Mouse (Mus musculus) layer of hippocampus, postnatal 25 days (tissue): ENCODE data around the gene Ogfod1. TPM values are rescaled to one million over a fixed set of nuclear protein-coding genes. Genes with fewer than 3 reads are reported as not detected.

Experiments
- total RNA-seq, 2 experiments: library from RNA; stranded (reverse); gene quantifications; 2 replicates each; pipeline ENCODE4 v1.2.3; 2021

Gene Ogfod1
- total RNA-seq, 2 experiments from 2014 or later, result 86.5 to 98.2 TPM

Other genes starting within 250 kb of the Ogfod1 start
- 100 to 1,000 TPM; 666 to 729 TPM for gene Gnao1, start 227.2 kb upstream of the Ogfod1 start, total RNA-seq
- gene Amfr, start 24.4 kb upstream of the Ogfod1 start, total RNA-seq, result 100 to 1,000 TPM; 125 to 132 TPM
- gene Nudt21, start 167 bp upstream of the Ogfod1 start, total RNA-seq, result 10 to 100 TPM; 49.9 to 58.5 TPM
- gene Bbs2, start 61.7 kb downstream of the Ogfod1 start, total RNA-seq, result 10 to 100 TPM; 19.6 to 24.4 TPM
- not detected for gene Mt4, start 100.0 kb downstream of the Ogfod1 start, total RNA-seq
- 1,000 to 10,000 TPM; 1,168 to 1,277 TPM for gene Mt3, start 115.4 kb downstream of the Ogfod1 start, total RNA-seq
- gene Mt2, start 135.5 kb downstream of the Ogfod1 start, total RNA-seq, result 100 to 1,000 TPM; 381 to 701 TPM
- 100 to 1,000 TPM; 584 to 804 TPM for gene Mt1, start 141.9 kb downstream of the Ogfod1 start, total RNA-seq
- gene Nup93, start 177.4 kb downstream of the Ogfod1 start, total RNA-seq, result 10 to 100 TPM; 42.5 to 60.5 TPM